Mouse (Mus musculus): Measurements from ENCODE around the gene Mbtps1.
A peak's percentile ranks its signal among the peaks of the same experiment; 100 is the strongest.

Mbtps1 gene

DNA sequence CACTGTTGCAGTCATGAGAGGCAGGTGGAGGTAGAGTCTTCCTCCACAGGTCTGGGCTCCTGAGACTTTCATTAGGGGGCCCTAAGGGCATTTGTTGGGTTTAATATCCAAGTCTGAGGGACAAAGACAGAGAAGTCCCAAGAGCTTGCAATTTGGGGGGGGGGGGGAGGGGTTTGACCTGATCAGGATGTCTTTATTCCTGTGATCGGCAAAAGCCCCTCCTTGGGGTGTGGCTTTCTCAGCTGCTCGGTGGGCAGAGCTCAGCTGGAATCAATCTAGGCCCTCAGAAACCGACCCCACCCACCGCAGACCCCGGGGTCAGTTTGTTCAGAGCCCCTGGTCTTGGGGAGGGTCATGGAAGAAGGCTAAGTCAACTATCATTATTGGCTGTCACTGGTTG lies 56.9 kb downstream of the Mbtps1 start, which contains the start of gene Slc38a8:
Gene Slc38a8 (minus strand): TSS at position 101 of the 400 bp plus-strand sequence.
- DNase-seq: no peak

DNA sequence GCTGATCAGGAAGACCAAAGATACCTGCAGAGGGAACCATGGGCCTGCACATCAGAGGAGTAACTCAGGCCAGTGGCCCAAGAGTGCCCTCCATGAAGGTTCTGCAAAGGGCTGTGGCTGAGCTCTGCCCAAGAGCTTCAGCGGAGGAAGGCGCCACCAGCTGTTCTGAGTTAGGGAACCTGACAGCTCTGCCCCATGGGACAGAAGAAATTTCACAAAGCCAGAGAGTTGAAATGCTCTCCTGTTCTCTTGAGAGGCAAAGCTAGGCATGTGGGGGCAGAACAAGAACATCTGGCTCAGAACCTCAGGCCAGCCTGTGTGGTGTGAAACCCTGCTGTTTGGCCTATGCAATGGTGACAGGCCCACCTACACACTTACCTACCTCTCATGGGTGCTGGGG lies 58.7 kb downstream of the Mbtps1 start:
- no peak for DNase-seq

DNA sequence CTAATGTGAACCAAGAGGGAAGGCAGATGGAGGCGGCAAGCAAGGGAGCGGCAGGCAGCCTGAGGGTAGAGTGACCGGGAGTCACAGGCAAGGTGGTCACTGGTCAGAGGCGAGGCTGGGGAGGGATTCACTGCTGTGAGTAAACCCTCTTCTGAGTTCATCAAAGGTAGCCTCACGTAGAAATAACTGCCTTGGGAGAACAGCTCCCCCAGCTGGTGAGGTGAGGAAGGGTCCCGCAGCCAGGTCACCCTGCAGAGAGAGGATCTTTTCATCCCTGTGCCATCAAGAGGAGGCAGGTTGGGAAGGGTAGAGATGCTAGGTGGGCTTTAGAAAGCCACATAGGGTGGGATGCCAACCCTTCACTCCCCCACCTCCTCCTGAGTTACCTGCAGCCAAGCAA lies 61.7 kb downstream of the Mbtps1 start:
- DNase-seq: peak; percentile 67

DNA sequence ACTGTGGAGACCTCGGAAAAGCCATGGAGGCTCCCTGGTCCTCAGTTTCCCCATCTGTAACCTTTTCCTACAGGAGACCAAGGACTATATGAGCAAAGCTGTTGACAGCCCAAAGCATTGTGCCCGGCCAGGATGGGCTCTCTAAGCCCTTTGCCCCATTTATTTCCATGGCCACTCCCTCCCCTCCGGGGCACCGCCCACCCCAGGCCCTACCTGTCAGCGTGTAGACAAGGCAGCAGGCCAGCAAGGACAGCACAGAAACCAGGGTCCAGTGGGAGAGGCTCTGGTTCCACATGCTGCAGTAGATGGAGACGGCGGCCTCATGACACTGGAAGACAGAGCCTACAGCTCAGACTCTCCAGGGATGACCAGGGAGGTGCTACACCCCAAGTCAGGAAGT lies 71.4 kb downstream of the Mbtps1 start:
- peak; percentile 23 for DNase-seq

DNA sequence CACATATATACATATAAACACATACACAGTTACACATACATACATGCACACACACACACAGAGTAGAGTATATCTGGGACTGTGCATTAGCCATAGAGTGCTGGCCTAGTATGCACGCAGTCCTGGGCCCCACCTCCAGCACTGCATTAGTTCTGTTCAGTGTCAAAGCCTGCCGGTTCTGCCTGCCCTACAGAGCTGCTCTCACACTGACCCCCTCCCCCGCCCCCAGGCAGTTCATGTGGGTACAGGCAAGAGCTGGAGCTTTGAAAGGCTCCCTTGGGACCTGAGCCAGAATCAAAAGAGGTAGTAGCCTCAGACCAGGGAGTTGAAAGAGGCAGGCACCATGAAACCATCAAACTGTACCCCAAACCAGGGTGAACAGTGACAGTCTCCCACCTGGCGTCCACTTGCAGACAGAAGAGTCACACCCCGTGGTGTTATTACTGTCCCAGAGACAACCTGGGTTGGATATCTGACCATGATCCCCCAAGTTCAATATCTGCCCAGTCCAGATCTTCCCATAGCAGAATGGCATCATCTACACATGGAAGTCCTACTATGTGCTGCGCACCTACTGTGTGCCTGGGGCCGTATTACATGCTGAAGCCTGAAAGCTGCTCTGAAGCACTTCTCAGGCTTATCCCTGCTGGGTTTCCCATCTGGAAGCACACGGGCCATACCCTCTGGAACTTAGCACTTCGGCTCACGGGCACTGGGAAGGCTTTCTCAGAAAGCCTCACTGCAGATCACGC lies 74.2 kb downstream of the Mbtps1 start:
- no peak for DNase-seq

DNA sequence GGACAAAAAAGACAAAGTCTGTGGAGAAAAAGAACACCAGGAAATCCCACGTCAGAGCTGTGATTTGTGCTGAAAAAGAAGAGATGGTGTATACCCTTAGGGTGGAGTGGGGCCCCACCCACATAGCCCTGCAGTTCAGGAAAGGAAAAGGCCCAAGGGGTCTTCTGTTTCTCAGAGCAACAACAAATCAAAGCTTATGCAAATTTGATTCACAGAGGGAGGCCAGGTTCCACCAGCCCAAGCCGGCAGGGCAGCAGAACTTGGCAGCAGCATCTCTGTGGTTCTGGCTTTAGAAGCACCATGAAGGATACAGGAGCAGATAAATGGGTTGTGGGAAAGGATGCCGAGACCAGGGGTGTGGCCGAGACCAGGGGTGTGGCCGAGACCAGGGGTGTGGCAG lies 79.9 kb downstream of the Mbtps1 start:
- no peak for DNase-seq

DNA sequence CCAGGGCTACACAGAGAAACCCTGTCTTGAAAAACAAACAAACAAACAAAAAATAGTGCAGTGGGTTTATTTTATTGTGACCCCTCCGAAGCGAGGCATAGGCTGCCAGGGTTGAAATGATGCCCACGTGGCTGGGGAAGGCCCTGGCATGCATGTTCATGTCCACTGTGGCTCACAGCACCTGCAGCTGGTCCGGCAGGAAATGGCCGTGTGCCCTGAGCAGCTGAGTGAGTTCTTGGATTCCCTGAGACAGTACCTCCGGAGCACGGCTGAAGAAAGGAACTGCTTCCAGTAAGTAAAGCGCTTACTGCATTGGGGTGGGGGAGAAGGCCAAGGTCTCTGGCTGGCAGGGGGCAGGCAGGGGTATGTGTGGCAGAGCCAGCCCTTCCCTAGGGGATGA lies 90.4 kb downstream of the Mbtps1 start:
- DNase-seq: no peak

DNA sequence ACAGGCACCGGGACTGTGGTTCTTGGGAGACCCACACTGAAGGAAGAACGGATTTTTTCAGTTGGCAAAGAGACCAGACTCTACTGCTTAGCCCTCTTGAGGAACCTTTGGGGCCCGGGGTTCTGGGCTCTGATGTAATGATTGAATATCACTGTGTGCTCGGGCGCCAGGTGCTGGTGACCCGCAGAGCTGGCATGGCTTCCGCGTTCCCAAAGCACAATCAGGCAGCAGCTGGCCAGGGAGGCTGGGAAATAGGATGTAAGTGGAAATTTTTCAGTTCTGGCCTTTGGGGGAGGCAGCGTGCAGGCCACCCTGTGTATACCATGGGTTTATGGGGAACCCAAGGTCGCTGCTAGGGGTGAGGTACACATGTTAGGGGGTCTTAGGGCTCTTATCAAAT lies 91.7 kb downstream of the Mbtps1 start:
- no peak for DNase-seq

DNA sequence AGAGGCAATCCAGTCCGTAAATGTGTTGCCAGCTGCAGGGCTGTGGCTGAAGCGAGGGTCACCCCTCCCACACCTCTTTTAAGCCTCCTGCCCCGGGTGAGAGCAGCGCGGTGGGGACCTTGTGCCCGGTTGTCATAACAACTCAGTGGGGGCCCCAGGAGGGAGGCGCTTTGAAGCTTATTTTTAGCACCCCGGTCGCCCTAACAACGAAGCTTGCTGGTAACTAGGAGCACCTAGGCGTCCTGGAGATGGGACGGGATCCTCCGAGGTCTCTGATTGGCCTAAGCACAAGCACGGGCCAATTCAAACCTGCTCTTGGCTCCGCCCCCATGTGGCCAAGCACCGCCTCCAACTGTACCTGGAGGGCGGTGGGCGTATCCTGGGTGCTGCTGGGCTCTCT lies 92.4 kb downstream of the Mbtps1 start:
- DNase-seq: no peak

DNA sequence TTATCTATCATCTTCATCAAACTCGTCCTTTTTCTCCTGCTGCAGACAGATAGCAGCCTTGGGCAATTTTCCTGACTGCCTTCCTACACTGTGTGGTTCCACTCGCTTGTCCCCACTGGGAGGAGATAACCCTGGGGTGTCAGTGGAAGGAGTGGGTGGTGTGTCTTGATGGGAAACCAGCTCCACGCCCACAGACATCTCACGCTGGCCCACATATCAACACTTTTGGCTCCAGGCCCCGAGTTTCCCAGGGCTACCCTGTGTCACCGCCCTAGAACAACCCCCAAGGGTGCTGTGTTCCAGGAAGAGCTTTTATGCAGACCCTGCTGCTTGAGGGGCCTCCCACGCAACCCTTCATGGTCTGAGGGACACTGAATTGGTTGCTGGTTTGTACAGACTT lies 94.8 kb downstream of the Mbtps1 start:
- no peak for DNase-seq

DNA sequence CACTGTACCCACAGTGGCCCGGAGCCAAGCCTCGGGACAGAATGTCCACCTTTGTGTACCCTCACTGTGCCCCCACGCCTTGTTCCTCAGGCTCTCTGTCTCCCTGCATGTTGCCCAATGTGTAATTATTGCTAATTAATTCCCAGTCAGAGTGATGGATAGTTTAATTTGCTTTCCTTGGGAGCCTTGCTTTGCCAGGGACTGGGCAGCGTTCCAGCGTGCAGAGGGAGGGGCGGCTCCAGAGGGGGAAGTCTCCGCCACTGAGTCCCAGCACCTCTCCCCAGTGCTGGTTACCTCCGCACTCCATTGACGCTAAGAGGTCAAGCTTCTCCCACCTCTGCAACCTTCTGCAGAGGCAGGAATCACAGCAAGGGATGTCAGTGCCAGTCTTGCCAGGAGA lies 97.2 kb downstream of the Mbtps1 start:
- DNase-seq: no peak

DNA sequence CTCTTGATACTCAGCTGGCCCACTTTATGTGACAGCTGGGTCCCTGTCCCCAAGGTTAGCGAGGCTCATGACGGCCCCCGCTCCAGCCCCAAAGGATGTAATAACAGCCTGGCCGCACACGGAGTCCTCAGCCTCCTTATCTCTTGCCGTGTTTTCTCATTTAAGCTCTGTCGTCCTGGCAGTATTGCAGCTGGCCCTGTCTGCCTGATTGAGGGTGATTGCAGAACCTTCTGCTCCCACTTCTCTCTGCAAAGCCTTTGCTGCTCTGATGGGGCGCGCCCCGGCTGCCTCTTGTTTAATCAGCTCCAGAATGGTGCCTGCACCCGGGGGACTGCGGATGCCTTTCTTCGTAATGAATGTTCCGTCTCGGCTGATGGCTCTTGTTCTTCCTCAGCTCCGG lies 98.8 kb downstream of the Mbtps1 start:
- DNase-seq: no peak
